Mouse (Mus musculus) c-Kit-positive CD71-positive TER-119-negative erythroid progenitor cells, embryonic 14.5 days (primary cell): Measurements from ENCODE around the gene Vmn1r52.
"Not testable (repeated sequence)": the region's sequence is repeated elsewhere in the genome, so short reads cannot be mapped to it uniquely, and the experiment has no call there.

Experiments used
- DNase-seq: peaks from one replicate; pipeline ENCODE4 v3.0.0-alpha.2; 2013; ENCODE audit warnings: low read depth

Vmn1r52 gene

DNA sequence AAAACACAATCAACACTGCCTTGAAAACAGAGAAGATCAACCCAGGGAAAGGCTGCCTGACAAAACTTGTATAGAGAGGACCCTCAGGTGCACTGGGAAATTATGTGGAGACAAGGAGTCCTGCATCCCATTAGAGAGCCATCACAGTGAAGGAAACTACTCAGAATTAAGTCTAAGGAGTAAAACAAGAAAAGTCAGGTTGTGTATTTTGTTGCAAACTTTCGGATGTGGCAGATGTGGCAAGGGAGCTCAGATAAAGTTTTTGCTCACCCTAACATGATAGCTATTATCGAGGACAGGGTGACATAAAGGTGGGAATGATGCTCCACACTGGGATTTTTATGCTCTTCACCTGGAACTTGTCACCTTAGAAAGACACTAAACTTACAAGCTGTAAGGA lies at the start of gene Vmn1r52:
Gene Vmn1r52, plus strand, starts transcription at position 301 of the 400 bp plus-strand sequence.
- no peak for DNase-seq

- no peak for DNase-seq
Observed at GRCm38 (mm10) chr6:90160139-90160538, 14.5 kb upstream of the Vmn1r52 start.

DNA sequence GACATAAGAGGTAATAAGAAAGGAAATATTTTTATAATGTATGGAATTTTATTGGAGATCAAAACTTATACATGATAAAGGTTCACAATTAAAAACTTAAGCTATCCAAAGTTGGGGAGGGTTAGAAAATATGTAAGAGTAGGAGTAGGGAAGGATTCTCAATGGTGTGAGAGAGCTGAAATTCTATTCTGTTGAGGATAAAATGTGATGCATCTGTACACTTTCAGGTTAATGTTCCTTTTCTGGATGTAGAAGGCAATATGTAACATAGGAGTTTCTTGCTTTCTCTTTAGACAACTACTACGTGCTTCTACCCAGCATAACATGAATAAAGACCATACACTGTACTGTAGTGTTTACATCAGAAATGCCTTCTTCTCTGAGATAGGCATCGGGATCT lies 27.9 kb downstream of the Vmn1r52 start, which contains the start of gene V1ra8:
Gene V1ra8, plus strand, starts transcription at position 301 of the 400 bp plus-strand sequence.
- DNase-seq = not testable (repeated sequence)

GRCm38 (mm10) chr6:90224338-90224737 lies 49.7 kb downstream of the Vmn1r52 start, which contains the start of gene Vmn1r53:
Vmn1r53 (minus strand) TSS chr6:90224438.
- no peak for DNase-seq
